Mouse (Mus musculus) CH12.LX (cell line): ENCODE results near the gene Rbbp5.

Experiments used
- CHD1 ChIP-seq: IDR thresholded peaks from 2 replicates; pipeline ENCODE4 v1.6.1; 2012; ENCODE audit warnings: low read depth, low read length, improper control_type of control experiment, inconsistent platforms
- CTCF ChIP-seq, 2 experiments: IDR thresholded peaks in 1 of 2; conservative IDR thresholded peaks in 1 of 2; 2 replicates each; pipeline ENCODE4 v1.5.1; 2011 to 2012; ENCODE audit warnings: low read depth in 2 of 2, low read length in 2 of 2, improper control_type of control experiment in 1 of 2, inconsistent platforms in 1 of 2, mild to moderate bottlenecking in 1 of 2, moderate library complexity in 1 of 2
- GABPA ChIP-seq: IDR thresholded peaks from 2 replicates; pipeline ENCODE4 v1.6.1; 2012; ENCODE audit warnings: low read depth, low read length, improper control_type of control experiment, inconsistent platforms; ENCODE audit not compliant: insufficient replicate concordance
- HCFC1 ChIP-seq: IDR thresholded peaks from 2 replicates; pipeline ENCODE4 v1.6.1; 2012; ENCODE audit warnings: low read depth, mild to moderate bottlenecking, inconsistent platforms, low read length, improper control_type of control experiment
- MAX ChIP-seq: IDR thresholded peaks from 2 replicates; pipeline ENCODE4 v1.6.1; 2011; ENCODE audit warnings: low read length, improper control_type of control experiment
- MEF2A ChIP-seq: IDR thresholded peaks from 2 replicates; pipeline ENCODE4 v1.6.1; 2014; ENCODE audit warnings: low read depth, mild to moderate bottlenecking, inconsistent platforms, low read length, improper control_type of control experiment, borderline replicate concordance
- MXI1 ChIP-seq: IDR thresholded peaks from 2 replicates; pipeline ENCODE4 v1.6.1; 2011; ENCODE audit warnings: mild to moderate bottlenecking, low read depth, low read length, improper control_type of control experiment
- POLR2A ChIP-seq: IDR thresholded peaks from 2 replicates; pipeline ENCODE4 v1.6.1; 2011; ENCODE audit warnings: low read depth, mild to moderate bottlenecking, improper control_type of control experiment, low read length
- RCOR1 ChIP-seq: conservative IDR thresholded peaks from 2 replicates; pipeline ENCODE4 v1.6.1; 2012; ENCODE audit warnings: low read depth, mild to moderate bottlenecking, inconsistent platforms, low read length, improper control_type of control experiment
- TCF12 ChIP-seq: IDR thresholded peaks from 2 replicates; pipeline ENCODE4 v1.6.1; 2014; ENCODE audit warnings: low read depth, mild to moderate bottlenecking, inconsistent platforms, low read length, improper control_type of control experiment
- UBTF ChIP-seq: IDR thresholded peaks from 2 replicates; pipeline ENCODE4 v1.6.1; 2012; ENCODE audit warnings: low read depth, mild to moderate bottlenecking, inconsistent platforms, low read length, improper control_type of control experiment, moderate library complexity
- USF1 ChIP-seq: IDR thresholded peaks from 2 replicates; pipeline ENCODE4 v1.6.1; 2014; ENCODE audit warnings: low read depth, mild to moderate bottlenecking, inconsistent platforms, low read length, improper control_type of control experiment
- USF2 ChIP-seq: conservative IDR thresholded peaks from 2 replicates; pipeline ENCODE4 v1.6.1; 2011; ENCODE audit warnings: low read depth, low read length, improper control_type of control experiment

DNA sequence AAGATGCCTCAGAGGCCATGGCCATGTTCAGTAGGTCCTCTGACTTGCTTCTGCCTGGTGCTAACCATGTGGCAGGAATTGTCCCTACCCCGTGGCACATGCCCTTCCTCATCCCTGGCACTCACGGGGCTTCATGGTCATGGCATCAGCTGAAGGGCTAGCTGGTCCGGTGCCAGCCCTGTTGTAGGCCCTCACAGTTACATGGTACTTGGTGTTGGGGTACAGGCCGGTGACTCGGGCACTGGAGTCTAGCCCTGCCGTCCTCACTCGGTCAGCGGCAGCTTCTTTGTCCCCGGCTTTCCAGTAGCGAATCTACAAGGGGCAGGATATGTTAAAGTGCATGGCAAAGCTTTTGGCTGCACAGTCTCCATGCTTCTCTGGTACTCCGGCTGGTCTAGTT, 39.6 kb downstream of the Rbbp5 start:
- TF ChIP-seq MEF2A (no peak), USF1 (no peak), TCF12 (no peak), RCOR1 (no peak), CTCF (conservative IDR thresholded peaks at IDR 0.05 in 1 of 2, IDR thresholded peaks at IDR 0.05 in 1 of 2; ENCODE audit: low read depth in 2 of 2, low read length in 2 of 2) (no peak), POLR2A (no peak), HCFC1 (no peak), GABPA (no peak), MXI1 (no peak), USF2 (no peak), CHD1 (no peak), MAX (no peak), UBTF (no peak)
